Mouse (Mus musculus) layer of hippocampus, adult 9-11 months (tissue): ENCODE results near the gene Gnpat.
"Not testable (repeated sequence)": the region's sequence is repeated elsewhere in the genome, so short reads cannot be mapped to it uniquely, and the experiment has no call there.

Source experiments
- DNase-seq: peaks from one replicate; pipeline ENCODE4 v3.0.0; 2022

Gene Gnpat

DNA sequence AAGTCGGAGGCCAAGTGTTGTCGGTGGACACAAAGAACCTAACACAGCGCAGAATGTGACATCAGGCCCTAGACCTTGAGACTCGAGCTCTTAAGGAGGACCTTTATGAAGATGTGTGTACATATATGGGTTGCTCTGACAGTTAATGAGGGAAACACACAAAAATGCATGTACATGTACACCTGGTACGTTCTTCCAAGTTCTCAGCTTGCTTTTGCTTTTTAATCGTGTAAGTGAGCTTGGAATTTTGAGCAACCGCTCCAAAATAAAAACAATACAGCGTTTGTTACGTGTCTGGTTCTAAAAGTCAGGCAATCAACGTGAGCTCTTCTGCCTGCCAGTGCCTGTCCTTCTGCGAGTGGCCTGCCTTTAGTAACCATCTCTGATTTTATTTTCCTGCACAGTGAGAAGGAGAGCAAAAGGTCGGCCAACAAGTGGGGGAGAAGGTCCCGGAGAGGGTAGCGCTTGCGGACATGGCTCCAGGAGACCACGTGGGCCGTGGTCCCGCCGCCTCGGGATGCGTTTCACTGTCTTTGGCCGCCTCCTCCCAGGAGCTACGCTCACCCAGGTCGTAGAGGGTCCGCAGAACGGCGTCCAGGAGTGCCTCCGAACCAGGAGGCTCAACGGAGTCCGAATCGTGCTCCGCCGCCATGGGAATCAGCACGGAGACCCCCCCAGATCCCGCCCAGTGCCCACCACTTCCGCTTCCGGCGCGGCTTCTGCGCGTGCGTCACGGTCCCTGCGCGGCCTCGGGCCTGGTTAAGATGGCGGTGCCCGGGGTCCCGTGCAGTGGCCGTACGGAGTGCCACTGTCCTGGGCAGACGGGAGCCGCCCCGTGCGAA is at the start of gene Gnpat, which contains the start of gene 2810004N23Rik:
Gene Gnpat (plus strand): TSS at position 713 of the 842 bp plus-strand sequence.
Gene 2810004N23Rik (minus strand): TSS at position 800 of the 842 bp plus-strand sequence.
- DNase-seq, result peak; percentile 88

DNA sequence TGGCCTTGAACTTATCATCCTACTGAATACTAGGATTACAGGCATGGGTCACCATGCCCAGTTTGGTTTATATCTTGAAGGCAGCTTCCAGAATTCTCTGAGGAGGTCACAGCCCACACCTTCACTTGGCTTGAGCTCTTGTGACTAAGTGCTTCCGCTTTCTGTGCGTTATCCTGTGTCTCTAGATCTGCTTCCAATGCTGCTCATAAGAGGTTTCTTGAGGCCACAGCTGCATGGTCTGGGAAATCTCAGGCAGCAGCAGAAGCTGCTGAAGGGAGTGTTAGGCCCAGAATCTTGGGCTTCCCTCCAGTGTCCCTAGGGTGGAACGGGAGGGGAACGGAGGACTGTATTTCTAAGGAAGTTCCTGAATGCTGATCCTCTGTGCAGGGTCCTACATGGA is 49.5 kb upstream of the Gnpat start:
- no peak for DNase-seq

DNA sequence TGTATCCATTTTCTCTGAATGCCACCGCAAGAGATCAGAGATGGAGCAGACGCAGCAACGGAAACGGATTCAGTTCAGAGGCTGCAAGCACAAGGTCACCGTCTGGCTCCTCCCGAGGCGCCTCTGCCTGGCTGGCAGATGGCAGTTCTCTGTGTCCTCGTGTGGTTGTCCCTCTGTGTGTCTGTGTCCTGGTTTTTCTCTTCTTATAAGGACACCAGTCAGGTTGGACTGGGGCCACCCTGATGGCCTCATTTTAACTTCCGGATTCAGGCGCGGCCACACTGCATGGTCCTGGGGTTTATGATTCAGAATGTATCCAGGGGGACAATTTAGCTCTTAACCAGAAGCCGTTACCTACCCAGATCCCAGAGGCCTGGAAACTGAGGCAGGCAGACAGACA is 47.0 kb upstream of the Gnpat start:
- DNase-seq, result no peak

DNA sequence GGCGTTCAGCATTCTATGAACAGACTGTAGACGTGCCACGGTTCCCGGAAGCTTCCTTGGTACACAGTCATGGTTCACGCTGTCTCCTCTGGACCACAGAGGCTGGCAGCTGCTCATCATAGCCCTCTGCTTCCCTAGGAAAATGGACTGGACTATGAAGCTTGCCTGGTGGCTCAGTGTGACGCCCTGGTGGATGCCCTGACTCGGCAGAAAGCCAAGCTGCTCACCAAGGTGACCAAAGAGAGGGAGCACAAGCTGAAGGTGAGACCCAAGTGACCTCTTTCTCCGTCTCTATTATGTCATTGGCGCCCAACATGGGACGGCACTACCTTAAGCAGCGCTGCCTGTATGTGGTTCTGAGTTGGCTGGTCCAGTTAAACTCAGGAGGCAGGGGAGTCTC is 46.0 kb upstream of the Gnpat start:
- DNase-seq, result no peak

DNA sequence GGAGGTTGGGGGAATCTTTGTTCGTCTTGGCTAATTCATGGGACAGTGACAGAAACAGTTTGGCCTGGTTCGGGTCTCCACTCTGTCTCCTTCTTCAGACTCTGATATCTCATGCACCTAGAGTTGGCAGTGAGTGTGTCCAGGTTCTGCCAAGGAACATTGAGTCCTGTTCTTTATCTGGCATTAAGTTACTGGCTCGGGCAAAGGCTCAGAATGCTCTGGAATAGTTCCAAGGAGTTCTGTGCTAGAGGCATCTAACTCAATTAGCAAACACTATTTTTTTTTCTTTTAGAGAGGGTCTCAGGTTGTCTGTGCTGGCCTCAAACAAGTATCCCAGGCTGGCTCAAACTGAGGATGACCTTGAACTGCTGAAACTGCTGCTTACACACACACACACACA is 45.5 kb upstream of the Gnpat start:
- DNase-seq, result no peak

DNA sequence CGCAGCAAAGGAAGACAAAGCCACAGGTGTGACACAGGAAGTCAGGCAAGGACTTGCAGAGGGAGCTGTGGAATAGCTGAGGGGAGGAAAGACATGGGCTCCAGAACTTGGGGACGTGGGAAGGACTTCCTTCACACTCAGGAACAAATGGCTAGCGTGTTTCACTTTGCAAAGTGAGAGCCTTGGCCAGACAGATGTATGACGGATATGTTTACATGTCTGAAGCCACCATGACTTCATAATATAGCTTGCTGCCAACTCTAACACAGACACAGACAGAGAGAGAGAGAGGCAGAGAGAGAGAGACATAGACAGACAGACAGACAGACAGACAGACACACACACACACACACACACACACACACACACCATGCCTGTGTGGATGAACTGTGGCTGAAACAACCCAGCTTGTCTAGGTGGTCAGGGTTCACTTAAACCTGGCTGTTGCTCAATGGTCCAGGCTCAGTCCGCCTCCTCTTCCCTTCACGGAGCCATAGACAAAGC is 43.2 kb upstream of the Gnpat start:
- DNase-seq, result no peak

DNA sequence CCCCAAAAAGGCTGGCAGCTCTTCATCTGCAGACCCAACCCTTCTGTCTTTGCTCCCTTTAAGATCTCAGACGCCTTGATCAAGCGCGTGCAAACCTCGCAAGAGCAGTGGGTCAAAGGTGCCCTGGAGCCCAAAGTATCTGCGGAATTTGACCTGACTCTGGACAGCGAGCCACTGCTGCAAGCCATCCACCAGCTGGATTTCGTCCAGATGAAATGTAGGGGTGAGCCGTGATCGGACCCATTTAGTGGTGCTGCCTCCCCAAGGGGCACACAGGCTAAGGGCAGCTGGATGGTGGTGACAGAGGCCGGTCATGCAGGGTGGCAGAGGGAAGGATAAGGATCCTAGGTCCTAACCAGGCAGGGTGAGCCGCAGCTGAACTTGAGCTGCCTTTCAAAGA is 42.7 kb upstream of the Gnpat start:
- DNase-seq, result no peak

DNA sequence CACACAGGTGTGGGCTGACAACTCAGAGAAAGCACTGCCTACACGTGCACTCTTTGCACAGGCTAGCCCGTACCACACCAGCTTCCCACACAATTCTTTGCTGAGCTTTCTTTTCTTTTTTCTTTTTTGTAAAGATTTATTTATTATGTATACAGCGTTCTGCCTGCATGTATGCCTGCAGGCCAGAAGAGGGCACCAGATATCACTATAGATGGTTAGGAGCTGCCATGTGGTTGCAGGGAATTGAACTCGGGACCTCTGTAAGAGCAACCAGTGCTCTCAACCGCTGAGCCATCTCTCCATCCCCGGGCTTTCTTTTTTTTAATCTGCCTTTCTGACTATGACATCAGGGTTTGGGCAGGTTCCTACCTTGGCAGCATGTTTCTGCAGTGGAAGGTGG is 39.3 kb upstream of the Gnpat start:
- DNase-seq, result no peak

DNA sequence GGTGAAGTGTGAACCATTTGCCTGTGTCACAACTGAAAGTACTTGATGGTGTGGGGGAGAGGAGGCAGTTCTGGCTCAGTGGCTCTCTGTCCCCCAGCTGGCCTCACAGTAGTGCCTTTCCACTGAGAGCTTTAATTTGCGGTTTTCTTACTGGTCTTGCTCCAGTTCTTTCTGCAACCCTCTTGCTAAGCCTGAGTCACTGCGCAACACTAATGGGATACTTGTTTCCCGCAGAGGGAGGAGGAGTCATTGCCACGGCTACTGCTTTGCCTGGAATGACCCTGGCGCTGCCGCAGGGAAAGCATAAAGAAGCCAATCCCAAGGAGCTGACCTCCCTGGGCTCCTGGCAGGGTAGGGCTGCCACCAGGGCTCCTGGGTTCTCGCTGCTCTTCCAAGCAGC is 36.2 kb upstream of the Gnpat start:
- peak; percentile 19 for DNase-seq

DNA sequence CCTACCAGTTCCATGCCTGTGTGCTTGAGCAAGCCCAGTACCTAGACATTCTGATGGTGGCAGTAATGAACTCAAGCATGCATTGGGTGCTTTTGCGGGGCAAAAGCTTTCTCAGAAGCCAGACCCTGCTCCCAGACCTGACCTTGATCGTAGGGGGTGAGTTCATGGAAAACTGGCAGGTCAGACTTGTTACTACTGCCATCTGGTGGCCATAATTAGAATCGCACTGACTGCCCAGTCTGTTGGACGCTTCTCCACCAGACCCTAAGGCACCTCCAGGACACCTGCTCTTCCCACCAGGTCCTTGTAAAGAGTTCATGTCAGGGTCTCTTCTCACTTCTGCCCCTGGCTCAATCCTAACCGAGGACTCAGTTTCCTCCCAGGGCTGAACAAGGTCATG is 35.4 kb upstream of the Gnpat start:
- peak; percentile 19 for DNase-seq

DNA sequence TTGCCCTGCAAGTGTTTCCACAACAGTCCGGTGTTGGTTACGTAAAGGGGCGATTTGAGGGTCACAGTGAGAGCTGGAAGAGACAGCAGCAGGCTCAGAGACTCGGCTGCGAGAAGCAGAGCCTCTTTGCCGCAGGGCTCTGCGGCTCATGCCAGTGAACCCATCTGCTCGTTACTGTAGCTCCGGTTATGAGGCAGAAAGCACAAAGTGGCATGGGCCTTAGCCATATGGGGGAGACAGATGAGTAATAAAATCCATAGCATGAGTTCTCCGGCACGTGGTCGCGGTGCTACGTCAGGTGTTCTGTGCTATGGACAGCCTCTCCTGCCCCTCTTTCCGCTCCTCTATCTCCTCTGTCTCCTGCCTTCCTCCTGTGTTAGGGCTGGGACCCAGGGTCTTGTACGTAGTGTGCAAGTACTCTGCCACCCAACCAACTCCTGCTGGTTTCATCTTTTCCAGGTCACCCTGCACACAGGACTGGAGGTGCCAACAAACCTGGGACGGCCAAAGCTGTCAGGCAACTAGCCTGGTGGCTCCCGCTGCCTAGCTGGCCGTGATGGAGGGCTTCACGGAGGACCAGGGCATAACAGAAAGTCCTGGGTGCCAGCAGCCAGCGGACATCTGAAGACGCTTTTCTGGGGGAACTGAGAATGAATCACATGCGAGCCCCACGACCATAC is 34.1 kb upstream of the Gnpat start:
- DNase-seq, result peak; percentile 64

DNA sequence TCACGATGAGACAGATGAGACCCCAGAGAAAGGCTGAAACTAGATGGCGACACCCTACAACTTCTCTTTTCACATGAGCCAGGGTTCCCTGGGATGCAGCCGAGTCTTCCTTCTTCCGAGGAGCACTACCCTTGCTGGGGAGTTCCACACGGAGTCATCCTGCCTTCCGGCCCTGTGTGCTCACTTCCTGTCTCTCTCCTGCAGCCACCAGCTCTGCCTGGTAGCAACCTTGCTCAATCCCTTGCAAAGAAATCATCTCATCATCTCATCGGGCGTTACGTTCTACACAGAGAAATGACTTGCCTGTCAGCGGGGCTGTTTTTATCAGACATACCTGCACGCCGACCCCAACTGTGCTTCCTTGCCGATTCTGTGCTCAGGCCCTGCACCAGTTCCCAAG is 32.8 kb upstream of the Gnpat start:
- no peak for DNase-seq

DNA sequence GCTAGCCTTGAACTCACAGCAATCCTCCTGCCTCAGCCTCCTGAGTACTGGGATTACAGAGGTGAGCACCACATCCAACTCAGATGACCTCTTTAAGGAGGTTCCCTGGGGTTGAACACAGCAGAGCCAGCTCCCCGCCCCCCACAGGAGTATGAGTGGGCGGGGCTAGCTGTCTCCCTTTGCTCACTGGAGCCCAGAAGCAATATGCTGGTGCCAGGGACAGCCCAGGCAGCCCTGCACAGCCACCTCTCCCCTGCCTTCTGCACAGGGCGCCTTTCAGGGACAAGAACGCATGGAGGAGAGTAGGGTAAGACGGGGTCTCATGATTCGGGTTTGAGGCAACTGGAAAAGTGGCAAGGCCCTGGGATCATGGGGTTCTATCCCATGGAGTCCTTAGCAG is 31.3 kb upstream of the Gnpat start:
- DNase-seq, result no peak

DNA sequence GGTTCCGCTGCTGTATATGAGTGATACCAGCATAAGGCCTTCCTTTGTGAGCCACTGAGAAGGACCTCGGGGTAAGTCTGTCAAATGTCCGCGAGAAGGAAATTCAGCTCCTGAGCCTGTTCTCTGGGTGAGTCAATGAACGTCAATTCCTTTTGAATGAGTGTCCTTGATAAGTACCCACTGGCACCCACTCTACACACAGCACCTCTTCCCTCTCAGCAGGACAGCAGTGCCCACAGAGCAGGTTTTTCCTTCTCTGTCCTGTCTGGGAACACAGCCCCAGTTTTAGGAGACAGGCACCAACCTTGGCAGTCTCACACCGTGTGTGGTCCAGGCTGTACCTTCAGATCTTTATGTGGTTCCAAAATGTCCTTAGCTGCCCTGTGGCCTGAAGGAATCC is 30.9 kb upstream of the Gnpat start:
- no peak for DNase-seq

DNA sequence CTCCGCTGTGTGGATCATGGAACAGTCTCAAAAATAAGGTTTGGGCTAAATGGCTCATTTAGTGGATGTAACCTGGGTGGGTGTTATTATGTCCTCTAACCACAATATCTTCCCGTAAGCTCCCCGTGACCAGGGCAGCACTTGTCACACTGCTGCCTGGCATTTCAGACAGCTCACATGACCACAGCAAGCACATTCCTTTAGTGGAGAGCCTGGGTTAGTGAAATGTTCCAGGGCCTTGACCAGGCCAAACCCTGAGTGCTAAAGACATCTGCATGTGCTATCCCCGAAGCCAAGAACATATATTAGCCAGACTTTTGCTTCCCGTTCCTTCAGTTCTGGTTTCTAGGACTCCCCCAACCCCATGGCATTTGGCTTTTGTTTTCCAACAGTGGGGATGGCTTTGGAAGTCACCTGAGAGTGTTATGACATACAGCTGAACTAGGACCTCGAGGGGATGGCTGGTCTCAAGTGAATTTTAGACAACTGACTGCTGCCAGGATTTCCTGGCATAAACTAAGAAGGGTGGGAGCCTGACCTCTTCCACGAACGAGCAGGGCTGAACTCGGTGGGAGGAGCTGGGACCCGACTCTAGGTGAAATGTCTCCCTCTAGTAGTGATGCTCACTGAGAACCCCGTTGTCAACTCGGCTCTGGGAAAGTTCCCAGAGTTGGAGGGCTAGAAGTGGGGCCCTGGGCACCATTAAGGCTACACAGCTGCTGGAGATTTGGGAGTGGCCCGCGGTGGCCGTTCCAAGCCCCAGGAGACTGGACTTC is 29.2 kb upstream of the Gnpat start:
- DNase-seq, result no peak

DNA sequence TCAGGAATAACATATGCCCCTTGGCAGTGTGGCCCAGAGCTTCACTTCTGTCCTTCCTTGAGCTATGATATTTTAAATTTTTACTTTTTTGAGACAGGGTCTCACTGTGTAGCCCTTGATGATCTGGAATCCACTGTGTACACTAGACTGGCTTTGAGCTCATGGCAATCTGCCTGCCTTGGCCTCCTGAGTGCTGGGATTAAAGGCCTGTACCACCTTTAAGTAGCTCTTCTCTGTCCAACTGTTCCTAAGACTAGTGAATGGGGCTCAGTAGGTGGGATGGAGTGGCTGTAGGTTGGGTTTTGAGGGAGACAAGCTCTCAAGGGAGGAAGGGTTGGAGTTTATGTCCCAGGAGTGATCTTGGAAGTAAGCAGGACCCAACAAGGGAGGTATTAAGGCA is 27.0 kb upstream of the Gnpat start:
- no peak for DNase-seq

DNA sequence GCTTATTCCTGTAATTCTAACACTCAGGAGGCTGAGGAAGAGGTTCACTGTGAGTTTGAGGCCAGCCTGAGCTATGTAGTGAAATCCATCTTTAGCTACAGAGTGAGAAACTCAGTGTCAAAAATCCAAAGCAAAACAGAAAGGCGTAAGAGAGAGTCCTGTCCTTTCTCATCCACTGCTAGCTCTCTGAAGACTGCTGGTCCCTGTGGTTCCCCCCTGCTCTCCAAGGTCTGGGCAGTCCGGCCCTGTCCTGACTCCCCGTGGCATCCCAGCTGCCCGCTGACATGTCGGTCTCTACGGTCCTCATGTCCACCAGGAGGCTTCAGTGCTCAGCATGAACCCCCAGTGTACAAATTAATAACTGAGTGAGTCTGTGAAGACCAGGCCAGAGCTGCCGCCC is 26.6 kb upstream of the Gnpat start:
- no peak for DNase-seq

DNA sequence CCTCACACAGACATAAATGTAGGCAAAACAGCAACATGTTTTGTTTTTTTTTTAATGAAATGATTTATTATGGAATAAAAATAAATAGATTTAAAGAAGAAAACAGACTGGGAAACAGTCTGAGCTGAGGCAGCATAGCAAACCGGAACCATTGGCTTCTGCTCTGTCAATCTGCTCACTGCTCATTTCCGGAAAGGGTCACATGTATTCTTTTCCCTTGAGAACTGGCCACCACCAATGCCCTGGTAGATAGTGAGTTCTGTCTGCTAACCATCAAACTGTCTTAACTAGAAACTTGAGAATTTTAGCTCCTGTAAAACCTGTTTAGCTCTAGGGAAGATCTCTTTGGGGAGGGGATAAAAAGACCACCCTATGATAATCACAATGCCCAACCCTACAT is 25.9 kb upstream of the Gnpat start:
- DNase-seq, result no peak

DNA sequence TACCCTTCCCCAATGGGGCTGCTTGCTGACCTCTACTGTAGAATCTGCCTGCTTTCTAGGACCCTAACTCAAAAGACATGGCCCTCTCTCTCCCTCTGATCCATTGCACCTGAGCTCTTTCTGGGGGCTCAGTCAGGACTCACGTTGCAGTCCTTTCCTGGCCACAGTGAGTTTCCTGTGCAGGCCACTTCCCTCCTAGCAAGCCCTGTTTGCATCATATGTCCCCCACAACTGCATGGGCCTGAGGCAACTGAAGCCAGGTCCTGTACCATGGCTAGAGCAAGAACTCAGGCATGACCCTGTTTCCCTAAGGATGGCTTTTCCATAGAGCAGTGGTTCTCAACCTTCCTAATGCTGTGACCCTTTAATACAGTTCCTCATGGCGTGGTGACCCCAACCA is 24.9 kb upstream of the Gnpat start:
- DNase-seq, result no peak

DNA sequence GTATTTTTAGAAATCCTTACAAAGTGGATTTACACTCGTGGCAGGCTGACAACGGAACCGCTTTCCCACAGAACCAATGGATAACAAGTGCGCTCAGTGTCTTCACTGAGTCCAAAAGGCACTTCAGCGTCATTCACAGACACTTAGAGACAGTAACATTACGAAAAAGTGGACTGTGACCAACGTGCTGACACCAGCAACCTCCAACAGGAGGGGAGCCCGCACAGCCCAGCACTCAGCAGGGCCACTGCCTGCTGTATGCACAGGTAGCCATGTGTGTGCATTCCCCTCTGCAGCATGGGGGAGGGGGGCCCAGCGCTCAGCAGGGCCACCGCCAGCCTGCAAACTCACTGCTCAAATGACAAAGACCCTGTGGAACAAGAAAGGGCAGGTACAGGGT is 23.5 kb upstream of the Gnpat start:
- no peak for DNase-seq

DNA sequence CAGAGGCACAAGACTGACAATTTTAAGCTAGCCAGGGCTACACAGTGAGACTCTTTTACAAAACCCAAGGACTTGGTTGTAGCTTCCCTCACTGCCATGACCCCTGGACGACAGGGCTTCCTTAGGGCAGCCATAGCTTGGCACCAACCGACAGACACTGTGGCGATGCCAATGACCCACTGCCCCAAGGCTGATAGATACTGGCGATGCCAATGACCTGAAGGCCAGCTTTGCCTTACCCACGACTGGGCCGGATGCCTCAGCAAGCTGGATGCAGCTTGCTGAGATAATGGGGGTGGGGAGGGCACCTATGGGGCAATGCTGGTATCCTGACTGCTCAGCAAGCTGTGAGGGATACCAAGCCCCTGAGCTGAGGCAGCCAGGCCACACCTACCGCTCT is 21.9 kb upstream of the Gnpat start:
- DNase-seq, result no peak

DNA sequence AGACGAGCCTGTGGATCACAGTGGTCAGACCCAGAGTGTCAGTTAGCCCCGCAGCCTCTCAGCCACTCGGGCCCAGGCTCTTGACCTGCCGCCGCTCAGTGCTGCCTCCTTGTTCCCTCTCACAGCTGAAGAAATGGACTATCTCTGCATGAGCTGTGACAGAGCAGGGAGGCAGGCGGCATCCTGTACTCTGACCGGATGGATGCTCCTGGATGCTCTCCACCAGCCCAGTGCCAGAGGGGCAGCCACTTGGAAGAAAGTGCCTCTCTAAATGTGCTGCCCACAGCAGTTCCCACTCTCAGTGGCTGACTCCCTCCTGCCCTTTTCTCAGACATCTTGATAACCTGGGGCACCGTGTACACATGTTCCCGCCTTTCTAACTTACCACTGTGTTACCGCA is 21.1 kb upstream of the Gnpat start:
- DNase-seq, result no peak

DNA sequence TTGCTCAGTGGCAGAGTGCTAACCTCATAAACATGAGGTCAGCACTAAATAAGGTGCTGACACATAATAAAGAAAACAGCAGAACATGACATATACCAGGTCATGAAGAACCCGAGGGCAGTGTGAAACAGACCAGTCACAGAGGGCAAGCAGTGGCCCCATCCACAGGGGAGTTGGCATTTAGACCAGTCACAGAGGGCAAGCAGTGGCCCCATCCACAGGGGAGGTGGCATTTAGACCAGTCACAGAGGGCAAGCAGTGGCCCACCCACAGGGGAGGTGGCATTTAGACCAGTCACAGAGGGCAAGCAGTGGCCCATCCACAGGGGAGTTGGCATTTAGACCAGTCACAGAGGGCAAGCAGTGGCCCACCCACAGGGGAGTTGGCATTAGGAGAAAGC is 19.9 kb upstream of the Gnpat start:
- not testable (repeated sequence) for DNase-seq

DNA sequence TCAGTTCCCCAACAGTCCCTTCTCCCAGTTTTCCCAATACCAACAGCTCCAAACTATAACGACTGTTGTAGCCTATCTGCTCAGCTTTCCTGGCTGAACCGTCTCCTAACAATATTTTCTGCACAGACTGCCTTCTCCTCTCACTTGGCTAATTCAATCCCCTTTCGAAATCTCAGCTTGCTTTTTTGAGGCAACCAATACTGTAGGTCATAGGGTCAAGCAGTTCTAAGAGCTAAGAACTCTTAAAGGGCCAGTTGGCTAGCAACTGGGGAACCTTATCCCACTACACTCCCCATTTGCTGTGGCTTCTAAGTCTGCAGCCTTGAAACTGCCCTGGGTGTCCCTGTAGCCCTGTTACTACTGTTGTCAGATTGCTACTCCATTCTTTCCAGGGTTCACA is 17.7 kb upstream of the Gnpat start:
- DNase-seq, result no peak
